Mouse (Mus musculus) thymus, adult 2 months (tissue): ENCODE results near the gene Ces1g.

Experiments
- CTCF ChIP-seq: fragments of 200-500 bp; IDR thresholded peaks from 2 replicates; pipeline ENCODE4 v1.5.1; 2012; ENCODE audit warnings: mild to moderate bottlenecking, control low read depth, low read length, moderate library complexity, borderline replicate concordance; ENCODE audit not compliant: control insufficient read depth, poor library complexity, insufficient read depth; ENCODE audit errors: extremely low read depth
- POLR2A ChIP-seq: fragments of 200-500 bp; IDR thresholded peaks from 2 replicates; pipeline ENCODE4 v1.6.1; 2012; ENCODE audit warnings: mild to moderate bottlenecking, low read length, control low read depth, moderate library complexity; ENCODE audit not compliant: control insufficient read depth, poor library complexity, insufficient read depth; ENCODE audit errors: extremely low read depth

DNA sequence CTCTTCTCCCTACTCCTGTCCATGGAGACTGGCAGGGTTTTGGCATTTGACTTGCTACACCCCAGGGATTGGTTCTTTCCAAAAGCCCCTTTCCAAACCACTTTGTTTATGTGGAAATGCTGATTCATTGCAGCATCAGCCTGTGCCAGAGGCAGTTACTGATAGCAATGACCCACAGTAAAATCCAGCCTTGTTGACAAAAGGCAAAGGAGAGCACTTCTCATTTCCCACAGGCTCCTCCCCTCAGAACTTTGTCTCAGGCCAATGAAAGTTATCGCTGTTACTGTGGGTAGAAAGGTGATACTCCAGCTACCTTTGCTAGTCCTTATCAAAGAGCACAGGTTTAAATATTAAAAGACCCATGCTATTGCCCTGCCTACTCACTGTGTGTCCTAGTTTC lies 4.4 kb downstream of the Ces1g start:
- TF ChIP-seq POLR2A (no peak), CTCF (no peak)
